Mouse (Mus musculus): Measurements from ENCODE around the gene Sema5b. TPM values are rescaled to one million over a fixed set of nuclear protein-coding genes. Genes with fewer than 3 reads are reported as not detected.
A peak's percentile ranks its signal among the peaks of the same experiment; 100 is the strongest.

The Sema5b gene
- polyA plus RNA-seq, 1 experiment from 2014 or later: 6.4 TPM

DNA sequence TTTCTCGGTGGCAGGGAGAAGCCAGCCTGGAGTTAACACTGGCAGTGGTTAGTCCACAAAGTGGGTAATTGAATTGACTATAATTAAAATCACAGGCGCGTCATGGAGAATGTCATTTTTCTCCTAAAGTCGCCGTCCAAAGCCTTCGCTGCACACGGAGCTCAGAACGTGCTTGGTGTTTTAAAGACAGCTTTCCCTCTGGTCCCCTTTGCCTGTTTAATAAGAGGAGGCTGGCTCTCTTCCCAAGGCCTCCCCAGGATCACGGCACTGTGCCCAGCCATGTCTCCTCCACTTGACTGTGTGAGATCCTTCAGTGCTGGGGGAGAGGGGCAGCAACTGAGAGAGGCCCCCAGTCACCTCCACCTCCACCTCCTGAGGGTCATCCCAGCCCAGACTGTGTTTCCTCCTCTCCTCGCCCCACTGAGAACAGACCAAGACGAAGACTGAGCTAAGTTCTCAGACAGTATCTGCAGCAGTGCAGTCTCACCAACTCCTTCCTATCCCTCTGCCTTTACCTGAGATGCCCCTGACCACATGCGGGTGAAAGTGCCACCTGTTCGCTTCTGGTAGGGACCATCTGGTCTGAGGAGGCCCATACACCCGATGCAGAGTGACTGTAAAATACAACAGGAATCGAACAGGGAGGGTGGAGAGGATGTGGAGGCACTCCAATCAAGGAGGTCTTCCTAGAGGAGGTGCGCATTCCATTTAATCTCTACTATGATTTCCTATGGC, 84.5 kb downstream of the Sema5b start:
- Histone ChIP-seq H3K4me1 (peaks cover 27% of the 10 kb centered on the region), H3K9me3 (no peaks in the 10 kb centered on the region), H3K27me3 (peaks cover 22% of the 10 kb centered on the region), H3K27ac (peak overlapping the region; percentile 40; the same call in 1 of the 2 replicates), H3K4me3 (no peak overlapping the region), H3K9ac (no peak overlapping the region), H3K36me3 (no peaks in the 10 kb centered on the region), H3K4me2 (replicated peaks) (peak overlapping the region; percentile 21; the same call in 1 of the 2 replicates)
- 54% methylated on average over 16 of the region's 16 CpGs for WGBS
- ATAC-seq (ENCODE audit: low FRiP score, low read depth): peak; percentile 44; the same call in 1 of the 2 replicates

DNA sequence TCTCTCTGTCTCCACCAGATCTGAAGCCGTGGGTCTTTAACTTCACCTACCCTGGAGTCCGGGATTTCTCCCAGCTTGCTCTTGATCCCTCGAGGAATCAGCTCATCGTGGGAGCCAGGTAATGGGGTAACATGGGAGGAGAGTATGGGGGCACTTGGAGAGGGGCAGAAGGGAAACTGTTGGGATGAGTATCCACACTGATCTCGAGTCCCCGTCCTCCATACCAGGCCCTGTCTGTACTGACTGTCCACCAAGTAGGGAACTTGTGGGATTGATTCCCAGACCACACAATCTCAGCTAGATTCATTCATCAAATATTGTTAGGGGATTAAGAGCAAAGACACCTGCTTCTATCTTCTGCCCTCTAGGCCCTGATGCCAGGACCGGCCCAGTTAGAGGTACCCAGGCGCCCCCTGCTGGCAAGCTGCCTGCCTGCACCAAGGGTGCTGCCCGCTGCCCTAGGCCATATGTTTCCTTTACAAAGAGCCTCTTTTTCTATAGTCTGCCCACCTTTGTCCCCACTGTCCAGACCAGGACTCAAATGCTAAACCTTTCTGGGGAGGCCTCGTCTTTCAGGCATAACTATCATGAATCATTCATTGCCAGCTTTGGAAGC, 87.2 kb downstream of the Sema5b start:
- H3K27me3 ChIP-seq: peaks cover 15% of the 10 kb centered on the region
- H3K4me1 ChIP-seq: peaks cover 45% of the 10 kb centered on the region
- H3K9ac ChIP-seq: no peak overlapping the region
- no peaks in the 10 kb centered on the region for H3K36me3 ChIP-seq
- ATAC-seq (ENCODE audit: low FRiP score, low read depth): no peak
- WGBS: 41% methylated on average over 10 of the region's 10 CpGs
- no peaks in the 10 kb centered on the region for H3K9me3 ChIP-seq
- H3K4me2 ChIP-seq (replicated peaks): no peak overlapping the region
- no peak overlapping the region for H3K27ac ChIP-seq
- H3K4me3 ChIP-seq: no peak overlapping the region

DNA sequence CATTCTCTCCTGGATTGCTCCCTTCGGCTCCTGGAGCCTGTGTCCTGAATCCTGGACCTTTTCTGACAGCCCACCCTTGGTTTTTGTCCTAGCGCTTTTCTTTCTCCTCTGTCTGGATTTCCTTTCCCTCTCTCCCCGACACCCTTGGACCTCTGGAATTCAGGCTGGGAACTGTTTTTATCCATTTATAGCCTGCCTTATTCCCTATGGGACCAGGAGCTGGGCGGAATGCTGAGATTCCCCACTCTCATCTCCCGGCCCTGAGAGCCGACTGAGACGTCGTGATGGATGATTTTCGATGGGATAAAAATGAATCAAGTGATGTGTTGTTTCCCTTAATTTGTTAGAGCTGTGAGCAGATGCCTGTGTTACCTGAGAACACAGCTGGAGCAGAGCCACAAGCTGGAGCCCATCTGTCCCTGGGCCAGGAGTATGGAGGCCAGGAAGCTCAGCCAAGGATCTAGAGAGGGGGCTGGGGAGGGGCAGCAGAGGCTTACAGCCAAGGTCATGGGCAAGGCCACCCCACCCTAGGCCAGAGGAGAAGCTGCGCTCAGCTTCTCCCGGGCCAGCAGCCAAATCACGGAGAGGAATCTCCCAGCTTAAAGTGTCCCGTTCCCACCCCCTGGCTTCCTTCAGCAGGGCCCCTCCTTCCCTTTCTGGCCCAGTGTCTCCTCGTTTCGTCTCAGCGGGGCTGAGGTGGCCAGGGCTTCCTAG, 89.7 kb downstream of the Sema5b start:
- Histone ChIP-seq H3K27me3 (peaks cover 11% of the 10 kb centered on the region; the same call in 1 of the 2 replicates), H3K36me3 (no peaks in the 10 kb centered on the region), H3K9ac (no peak overlapping the region), H3K27ac (peak overlapping the region; percentile 28; the same call in 1 of the 2 replicates), H3K4me1 (peaks cover 24% of the 10 kb centered on the region), H3K4me2 (replicated peaks) (0 out of 2 replicates have a peak overlapping the region, but pooled peaks have one; percentile 23), H3K9me3 (no peaks in the 10 kb centered on the region), H3K4me3 (no peak overlapping the region)
- peak; percentile 78 for ATAC-seq (ENCODE audit: low FRiP score, low read depth)
- 36% methylated on average over 16 of the region's 16 CpGs for WGBS

DNA sequence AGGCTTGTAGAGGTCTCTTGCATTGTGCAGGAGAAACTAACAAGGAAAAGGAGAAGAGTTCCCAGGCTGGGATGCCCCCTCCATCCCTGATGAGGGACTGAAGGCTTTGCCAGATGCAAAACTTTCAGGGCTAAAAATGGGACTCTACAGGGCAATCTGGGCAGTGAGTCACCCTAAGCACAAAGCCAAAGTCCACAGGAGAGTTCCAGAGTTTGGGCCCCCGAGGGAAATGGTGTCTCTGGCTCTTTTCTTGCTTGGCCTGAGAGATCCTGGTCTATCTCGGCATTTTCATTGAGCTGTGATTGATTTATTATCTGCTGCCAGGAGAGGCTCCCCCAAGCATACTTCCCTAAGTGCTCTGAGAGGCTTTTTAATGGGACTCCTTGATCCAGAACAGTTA, 92.1 kb downstream of the Sema5b start:
- no peak for ATAC-seq (ENCODE audit: low FRiP score, low read depth)
- Histone ChIP-seq H3K4me2 (replicated peaks) (no peak overlapping the region), H3K9ac (no peak overlapping the region), H3K4me1 (peaks cover 22% of the 10 kb centered on the region), H3K27me3 (no peaks in the 10 kb centered on the region; the same call in 1 of the 2 replicates), H3K9me3 (no peaks in the 10 kb centered on the region), H3K36me3 (no peaks in the 10 kb centered on the region), H3K27ac (no peak overlapping the region), H3K4me3 (no peak overlapping the region)
- 14% methylated on average over 2 of the region's 2 CpGs for WGBS

GRCm38 (mm10) chr16:35634971-35635370, 94.0 kb downstream of the Sema5b start:
- Histone ChIP-seq H3K4me1 (peaks cover 22% of the 10 kb centered on the region), H3K4me2 (replicated peaks) (no peak overlapping the region), H3K4me3 (no peak overlapping the region), H3K27me3 (no peaks in the 10 kb centered on the region), H3K27ac (no peak overlapping the region), H3K9ac (no peak overlapping the region), H3K36me3 (no peaks in the 10 kb centered on the region), H3K9me3 (no peaks in the 10 kb centered on the region)
- 52% methylated on average over 4 of the region's 4 CpGs for WGBS
- ATAC-seq (ENCODE audit: low FRiP score, low read depth): no peak

DNA sequence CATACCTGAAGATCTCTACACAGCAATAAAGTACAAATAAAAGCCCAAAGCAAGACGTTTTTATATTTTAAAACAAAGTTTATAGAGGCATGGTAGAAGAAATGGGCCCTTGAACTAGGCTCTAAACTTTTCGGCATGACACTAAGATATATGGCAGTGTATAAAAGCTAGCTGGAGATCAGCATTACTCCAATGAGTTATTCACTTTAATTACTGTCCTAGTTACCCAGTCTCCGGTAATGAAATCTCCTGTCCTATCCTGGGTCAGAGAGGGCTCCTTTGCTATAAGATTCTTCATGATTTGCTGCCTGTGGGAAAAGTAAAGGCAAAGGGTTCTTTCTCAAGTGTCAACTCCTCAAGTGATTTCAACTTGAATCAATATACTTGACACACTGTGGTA, 98.6 kb downstream of the Sema5b start:
- H3K9ac ChIP-seq: no peak overlapping the region
- H3K9me3 ChIP-seq: no peaks in the 10 kb centered on the region
- no peak overlapping the region for H3K27ac ChIP-seq
- H3K4me3 ChIP-seq: no peak overlapping the region
- no peaks in the 10 kb centered on the region for H3K27me3 ChIP-seq
- H3K4me2 ChIP-seq (replicated peaks): no peak overlapping the region
- no peaks in the 10 kb centered on the region for H3K4me1 ChIP-seq
- no peaks in the 10 kb centered on the region for H3K36me3 ChIP-seq
- ATAC-seq (ENCODE audit: low FRiP score, low read depth): no peak
- whole genome bisulfite sequencing: 54% methylated on average over 3 of the region's 3 CpGs

GRCm38 (mm10) chr16:35648862-35649261, 107.9 kb downstream of the Sema5b start:
- no peaks in the 10 kb centered on the region for H3K4me1 ChIP-seq
- no peaks in the 10 kb centered on the region for H3K9me3 ChIP-seq
- ATAC-seq (ENCODE audit: low FRiP score, low read depth): no peak
- H3K9ac ChIP-seq: no peak overlapping the region
- 90% methylated on average over 4 of the region's 4 CpGs for WGBS
- H3K4me2 ChIP-seq (replicated peaks): no peak overlapping the region
- H3K27ac ChIP-seq: no peak overlapping the region
- no peaks in the 10 kb centered on the region for H3K36me3 ChIP-seq
- peaks cover 6% of the 10 kb centered on the region; the same call in 1 of the 2 replicates for H3K27me3 ChIP-seq
- no peak overlapping the region for H3K4me3 ChIP-seq

DNA sequence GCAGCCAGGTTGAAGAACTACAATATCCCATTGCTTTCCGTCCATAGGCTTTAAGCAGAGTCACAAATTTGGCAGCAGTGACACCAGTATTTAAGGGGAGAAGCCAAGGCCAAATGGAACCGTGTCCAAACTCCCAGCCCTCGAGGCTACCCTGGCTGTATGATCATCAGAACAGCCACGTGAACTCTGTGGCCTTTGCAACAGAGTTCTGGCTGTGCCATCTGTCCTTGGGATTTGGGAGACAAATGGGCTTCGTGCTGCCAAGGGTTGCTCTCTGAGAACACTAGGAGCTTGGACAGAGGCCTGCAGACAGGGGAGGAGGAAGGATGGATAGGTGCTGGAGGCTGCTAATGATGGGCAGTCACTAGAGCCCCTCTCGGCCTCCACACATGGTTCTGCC, 111.3 kb downstream of the Sema5b start:
- Histone ChIP-seq H3K4me3 (no peak overlapping the region), H3K9ac (no peak overlapping the region), H3K27me3 (peaks cover 3% of the 10 kb centered on the region; the same call in 1 of the 2 replicates), H3K4me2 (replicated peaks) (no peak overlapping the region), H3K9me3 (no peaks in the 10 kb centered on the region), H3K4me1 (no peaks in the 10 kb centered on the region), H3K36me3 (no peaks in the 10 kb centered on the region), H3K27ac (no peak overlapping the region)
- WGBS: 46% methylated on average over 6 of the region's 6 CpGs
- ATAC-seq (ENCODE audit: low FRiP score, low read depth): no peak

DNA sequence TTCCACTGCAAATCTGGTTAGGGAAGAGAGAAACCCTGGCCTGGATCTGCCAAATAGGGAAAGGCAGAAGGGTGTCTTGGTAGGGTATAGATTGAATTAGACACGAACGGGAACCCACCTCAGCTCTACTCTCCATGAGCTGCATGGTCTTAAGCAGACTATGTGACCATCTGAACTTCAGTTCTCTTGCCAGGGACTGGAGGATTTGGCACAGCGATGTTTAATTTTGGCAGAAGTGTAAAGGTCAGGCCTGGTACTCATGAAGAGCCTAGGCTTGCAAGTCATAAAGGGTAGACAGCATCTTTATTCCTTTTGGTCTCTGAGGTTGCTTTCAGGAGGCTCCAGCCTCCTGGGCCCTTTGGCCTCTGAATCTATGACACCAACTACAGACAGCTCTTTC, 111.8 kb downstream of the Sema5b start:
- Histone ChIP-seq H3K9ac (no peak overlapping the region), H3K36me3 (no peaks in the 10 kb centered on the region), H3K27ac (no peak overlapping the region), H3K27me3 (peaks cover 8% of the 10 kb centered on the region), H3K4me3 (no peak overlapping the region), H3K4me1 (no peaks in the 10 kb centered on the region), H3K4me2 (replicated peaks) (no peak overlapping the region), H3K9me3 (no peaks in the 10 kb centered on the region)
- 84% methylated on average over 3 of the region's 3 CpGs for WGBS
- no peak for ATAC-seq (ENCODE audit: low FRiP score, low read depth)

DNA sequence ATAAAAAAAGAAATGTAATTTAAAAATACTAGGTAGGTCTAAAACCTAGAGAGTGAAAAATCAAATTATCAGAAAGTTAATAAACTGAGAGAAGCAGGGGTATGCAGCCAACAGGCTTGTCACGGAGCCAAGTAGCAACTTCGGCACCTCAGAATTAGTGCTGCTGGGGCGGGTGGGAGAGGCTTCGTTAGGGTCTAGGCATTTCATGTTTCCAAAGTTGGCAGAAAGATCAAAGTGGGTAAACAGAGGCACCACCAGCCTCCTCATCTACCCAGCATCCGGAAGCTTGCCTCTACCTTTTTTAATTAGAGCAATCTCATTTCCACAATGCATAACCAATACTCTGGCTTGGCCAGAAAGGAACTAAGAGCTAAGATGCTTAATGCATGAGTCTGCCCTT, 113.0 kb downstream of the Sema5b start:
- H3K4me3 ChIP-seq: no peak overlapping the region
- H3K4me2 ChIP-seq (replicated peaks): no peak overlapping the region
- H3K9me3 ChIP-seq: no peaks in the 10 kb centered on the region
- H3K36me3 ChIP-seq: no peaks in the 10 kb centered on the region
- no peak overlapping the region for H3K9ac ChIP-seq
- 74% methylated on average over 5 of the region's 5 CpGs for WGBS
- H3K27me3 ChIP-seq: peaks cover 21% of the 10 kb centered on the region
- H3K4me1 ChIP-seq: no peaks in the 10 kb centered on the region
- H3K27ac ChIP-seq: no peak overlapping the region
- ATAC-seq (ENCODE audit: low FRiP score, low read depth): no peak

DNA sequence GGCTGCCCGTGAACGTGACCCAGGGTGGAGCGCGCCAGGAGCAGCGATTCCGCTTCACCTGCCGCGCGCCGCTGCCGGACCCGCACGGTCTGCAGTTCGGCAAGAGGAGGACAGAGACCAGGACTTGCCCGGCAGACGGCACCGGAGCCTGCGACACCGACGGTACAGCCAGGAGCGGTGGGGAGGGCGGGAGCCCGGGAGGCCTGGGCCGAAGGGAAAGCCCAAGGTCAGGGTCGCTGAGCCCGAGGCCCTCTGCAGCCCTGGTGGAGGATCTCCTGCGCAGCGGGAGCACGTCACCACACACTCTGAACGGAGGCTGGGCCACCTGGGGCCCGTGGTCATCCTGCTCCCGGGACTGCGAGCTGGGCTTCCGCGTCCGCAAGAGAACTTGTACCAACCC, 119.3 kb downstream of the Sema5b start:
- Histone ChIP-seq H3K27ac (no peak overlapping the region), H3K4me2 (replicated peaks) (peak overlapping the region; percentile 63), H3K9ac (0 out of 2 replicates have a peak overlapping the region, but pooled peaks have one; percentile 26), H3K27me3 (peaks cover 52% of the 10 kb centered on the region), H3K36me3 (no peaks in the 10 kb centered on the region), H3K4me1 (peaks cover 10% of the 10 kb centered on the region), H3K9me3 (no peaks in the 10 kb centered on the region), H3K4me3 (peak overlapping the region; percentile 37)
- WGBS: 7% methylated on average over 36 of the region's 36 CpGs
- ATAC-seq (ENCODE audit: low FRiP score, low read depth): no peak

DNA sequence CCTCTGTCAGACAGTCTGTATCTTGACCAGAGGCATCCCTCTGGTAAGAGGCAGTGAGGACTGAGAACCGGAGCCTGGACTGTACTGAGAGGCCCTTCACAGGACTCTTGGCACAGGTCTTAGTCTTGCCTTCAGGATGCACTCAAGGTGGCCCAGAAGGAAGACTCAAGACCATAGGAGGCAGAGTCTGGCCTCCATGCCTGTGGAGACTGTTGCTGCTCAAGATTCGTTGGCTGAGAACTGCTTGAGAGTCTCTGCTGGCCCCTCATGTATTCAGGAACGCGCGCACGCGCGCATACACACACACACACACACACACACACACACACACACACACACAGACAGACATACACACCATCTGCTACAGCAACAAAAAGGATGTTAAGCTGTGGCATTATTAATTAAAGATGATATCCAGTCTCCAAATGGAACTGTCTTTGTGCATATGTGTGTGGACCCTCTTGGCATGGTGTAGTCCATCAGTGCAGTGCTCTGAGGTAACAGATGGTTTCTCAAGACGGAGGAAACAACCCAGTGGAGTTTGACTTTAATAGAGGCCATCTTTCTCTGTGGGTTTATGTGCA, 123.0 kb downstream of the Sema5b start:
- Histone ChIP-seq H3K36me3 (no peaks in the 10 kb centered on the region), H3K4me1 (peaks cover 10% of the 10 kb centered on the region), H3K27ac (no peak overlapping the region), H3K9me3 (no peaks in the 10 kb centered on the region), H3K4me3 (no peak overlapping the region), H3K4me2 (replicated peaks) (no peak overlapping the region), H3K9ac (no peak overlapping the region), H3K27me3 (peaks cover 31% of the 10 kb centered on the region)
- no peak for ATAC-seq (ENCODE audit: low FRiP score, low read depth)
- WGBS: 92% methylated on average over 9 of the region's 9 CpGs
